Mouse (Mus musculus): ENCODE data around the gene Spred1. TPM values are rescaled to one million over a fixed set of nuclear protein-coding genes. Genes with fewer than 3 reads are reported as not detected.

Spred1 gene
- 8.9 and 12.1 TPM in 2 replicates for polyA plus RNA-seq (2016; fragmentation: Nextera tagmentation; extraction: Ambion mirVana)

- Histone ChIP-seq H3K4me1 (replicated peaks) (peaks cover 37% of the 10 kb centered on the region), H3K27me3 (ENCODE audit: insufficient read depth, poor library complexity, severe bottlenecking) (peaks cover 3% of the 10 kb centered on the region; the same call in 1 of the 2 replicates), H3K36me3 (no peaks in the 10 kb centered on the region), H3K9me3 (no peaks in the 10 kb centered on the region), H3K4me3 (peak within 1 kb of the TSS; percentile 98), H3K27ac (peak within 1 kb of the TSS; percentile 99)
- 3% methylated on average over 86 of the region's 99 CpGs for WGBS
- peak; percentile 64 for DNase-seq (ENCODE audit: low spot score)
Observed at GRCm38 (mm10) chr2:117121212-117121983, at the start of gene Spred1. Gene Spred1 (plus strand): TSS chr2:117121374.

DNA sequence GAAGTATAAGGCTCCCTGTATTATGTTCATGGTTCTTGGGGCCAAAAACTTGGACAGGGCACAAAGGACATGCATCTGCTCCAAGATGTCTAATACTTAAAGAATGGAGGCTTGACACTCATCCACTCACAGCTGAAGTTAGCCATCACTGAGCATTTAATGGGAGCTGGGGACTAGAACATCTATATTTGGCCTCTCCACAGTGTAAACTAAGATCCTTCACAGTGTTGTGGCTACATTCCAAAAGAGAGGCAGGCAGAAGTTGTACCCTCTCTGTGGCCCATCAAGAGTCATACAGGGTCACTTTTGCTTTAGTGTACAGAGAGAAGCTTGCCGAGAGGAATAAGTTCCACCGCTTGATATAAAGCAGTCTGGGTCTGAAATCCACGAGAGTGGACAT is 49.6 kb upstream of the Spred1 start:
- Histone ChIP-seq H3K36me3 (no peaks in the 10 kb centered on the region), H3K9me3 (no peaks in the 10 kb centered on the region), H3K4me1 (replicated peaks) (no peaks in the 10 kb centered on the region), H3K4me3 (no peak overlapping the region), H3K27ac (no peak overlapping the region), H3K27me3 (ENCODE audit: insufficient read depth, poor library complexity, severe bottlenecking) (no peaks in the 10 kb centered on the region)
- DNase-seq (ENCODE audit: low spot score), result no peak
- 86% methylated on average over 3 of the region's 3 CpGs for WGBS

DNA sequence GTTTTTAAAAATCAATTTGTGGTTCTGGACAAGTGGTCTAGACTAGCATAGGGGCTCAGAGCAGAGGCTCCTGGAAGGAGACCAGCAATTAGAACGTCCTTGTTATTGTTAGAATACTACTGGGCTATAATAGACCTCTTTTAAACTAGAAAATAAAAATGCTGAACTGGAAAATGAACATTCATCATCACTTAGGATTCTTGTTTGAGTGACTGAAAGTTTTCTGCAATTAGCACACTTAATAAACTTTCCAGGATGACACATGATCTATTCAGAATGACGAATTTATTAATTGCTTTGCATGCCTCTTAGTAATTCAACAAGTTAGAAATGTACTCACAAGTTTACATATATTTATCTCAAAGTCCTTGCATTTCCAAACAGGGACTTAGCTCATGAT is 42.5 kb upstream of the Spred1 start:
- no peak overlapping the region for H3K4me3 ChIP-seq
- no peaks in the 10 kb centered on the region for H3K27me3 ChIP-seq (ENCODE audit: insufficient read depth, poor library complexity, severe bottlenecking)
- no peak overlapping the region for H3K27ac ChIP-seq
- no peaks in the 10 kb centered on the region for H3K4me1 ChIP-seq (replicated peaks)
- no peak for DNase-seq (ENCODE audit: low spot score)
- 76% methylated on average over 2 of the region's 2 CpGs for WGBS
- no peaks in the 10 kb centered on the region for H3K36me3 ChIP-seq
- no peaks in the 10 kb centered on the region for H3K9me3 ChIP-seq

- no peaks in the 10 kb centered on the region for H3K36me3 ChIP-seq
- WGBS, result 87% methylated on average over 5 of the region's 5 CpGs
- no peak overlapping the region for H3K27ac ChIP-seq
- no peaks in the 10 kb centered on the region for H3K9me3 ChIP-seq
- H3K4me1 ChIP-seq (replicated peaks), result no peaks in the 10 kb centered on the region
- H3K27me3 ChIP-seq (ENCODE audit: insufficient read depth, poor library complexity, severe bottlenecking), result no peaks in the 10 kb centered on the region
- DNase-seq (ENCODE audit: low spot score), result no peak
- H3K4me3 ChIP-seq, result no peak overlapping the region
Observed at GRCm38 (mm10) chr2:117079621-117080020, 41.6 kb upstream of the Spred1 start.

DNA sequence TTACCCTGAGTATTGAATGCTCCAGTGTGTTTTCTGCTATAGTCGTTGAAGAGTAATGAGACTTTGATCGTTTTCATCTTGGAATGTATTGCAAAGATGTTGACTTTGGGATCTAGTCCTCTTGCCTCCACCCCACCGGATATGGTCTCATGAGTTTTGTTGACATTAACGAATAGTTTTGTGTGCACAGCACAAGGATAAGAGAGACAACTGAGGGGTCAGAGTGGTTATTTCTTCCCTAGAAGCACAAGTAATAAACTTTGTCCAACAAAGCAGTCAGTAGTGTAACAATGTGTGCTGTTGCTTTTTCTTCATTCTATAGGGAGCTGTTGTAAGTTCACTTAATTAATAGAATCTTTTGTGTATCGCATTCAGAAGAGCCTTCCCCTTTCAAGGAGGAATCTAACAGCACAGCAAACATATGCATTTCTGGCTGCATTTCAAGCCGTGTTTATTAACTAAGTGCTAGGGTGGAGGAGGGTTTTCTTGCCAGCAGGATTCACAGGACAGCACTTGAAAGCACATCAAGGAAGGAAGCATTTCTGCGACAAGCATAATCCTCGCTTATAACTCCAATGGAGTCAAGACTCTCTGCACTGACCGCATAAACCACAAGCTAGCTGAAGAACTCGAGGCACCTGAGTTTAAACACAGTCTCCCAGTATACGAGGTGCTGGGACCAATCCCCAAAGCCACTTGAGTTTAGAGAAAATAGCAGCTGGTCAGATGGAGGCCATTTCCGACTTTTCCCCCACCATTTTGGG is 35.0 kb upstream of the Spred1 start:
- Histone ChIP-seq H3K4me3 (no peak overlapping the region), H3K4me1 (replicated peaks) (no peaks in the 10 kb centered on the region), H3K9me3 (no peaks in the 10 kb centered on the region), H3K27me3 (ENCODE audit: insufficient read depth, poor library complexity, severe bottlenecking) (no peaks in the 10 kb centered on the region), H3K27ac (no peak overlapping the region), H3K36me3 (no peaks in the 10 kb centered on the region)
- DNase-seq (ENCODE audit: low spot score), result no peak
- WGBS, result 88% methylated on average over 12 of the region's 12 CpGs

GRCm38 (mm10) chr2:117086766-117087457 is 34.3 kb upstream of the Spred1 start:
- WGBS, result 90% methylated on average over 1 of the region's 1 CpGs
- Histone ChIP-seq H3K9me3 (no peaks in the 10 kb centered on the region), H3K27me3 (ENCODE audit: insufficient read depth, poor library complexity, severe bottlenecking) (no peaks in the 10 kb centered on the region), H3K36me3 (no peaks in the 10 kb centered on the region), H3K4me1 (replicated peaks) (no peaks in the 10 kb centered on the region), H3K27ac (no peak overlapping the region), H3K4me3 (no peak overlapping the region)
- DNase-seq (ENCODE audit: low spot score), result no peak

DNA sequence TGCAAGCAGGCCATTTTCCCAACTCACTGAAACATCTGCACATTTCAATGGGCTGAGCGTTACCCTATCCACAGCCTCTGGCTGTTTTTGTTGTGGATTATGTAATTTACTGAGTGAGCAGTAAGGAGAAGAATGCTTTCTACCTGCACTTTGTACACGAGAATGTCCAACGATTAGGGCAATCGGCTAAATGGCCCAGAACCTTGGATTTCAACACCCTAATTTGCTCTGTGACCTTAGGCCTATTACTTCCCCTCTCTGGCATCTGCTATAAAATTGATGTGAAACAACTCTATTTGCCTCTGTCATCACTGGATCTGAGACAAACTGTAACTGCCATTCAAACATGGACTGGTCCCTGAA is 33.7 kb upstream of the Spred1 start:
- Histone ChIP-seq H3K27me3 (ENCODE audit: insufficient read depth, poor library complexity, severe bottlenecking) (no peaks in the 10 kb centered on the region), H3K27ac (no peak overlapping the region), H3K4me1 (replicated peaks) (no peaks in the 10 kb centered on the region), H3K4me3 (no peak overlapping the region), H3K9me3 (no peaks in the 10 kb centered on the region), H3K36me3 (no peaks in the 10 kb centered on the region)
- DNase-seq (ENCODE audit: low spot score), result no peak
- WGBS, result 80% methylated on average over 4 of the region's 4 CpGs

- no peaks in the 10 kb centered on the region for H3K9me3 ChIP-seq
- H3K36me3 ChIP-seq, result no peaks in the 10 kb centered on the region
- WGBS, result 85% methylated on average over 1 of the region's 1 CpGs
- no peak for DNase-seq (ENCODE audit: low spot score)
- H3K27ac ChIP-seq, result no peak overlapping the region
- no peak overlapping the region for H3K4me3 ChIP-seq
- H3K27me3 ChIP-seq (ENCODE audit: insufficient read depth, poor library complexity, severe bottlenecking), result no peaks in the 10 kb centered on the region
- H3K4me1 ChIP-seq (replicated peaks), result peaks cover 7% of the 10 kb centered on the region; the same call in 1 of the 2 replicates
Observed at GRCm38 (mm10) chr2:117089482-117089881, 31.7 kb upstream of the Spred1 start.

- H3K27ac ChIP-seq, result no peak overlapping the region
- H3K9me3 ChIP-seq, result no peaks in the 10 kb centered on the region
- H3K4me3 ChIP-seq, result no peak overlapping the region
- peaks cover 7% of the 10 kb centered on the region; the same call in 1 of the 2 replicates for H3K4me1 ChIP-seq (replicated peaks)
- WGBS, result 87% methylated on average over 3 of the region's 3 CpGs
- no peaks in the 10 kb centered on the region for H3K27me3 ChIP-seq (ENCODE audit: insufficient read depth, poor library complexity, severe bottlenecking)
- DNase-seq (ENCODE audit: low spot score), result no peak
- H3K36me3 ChIP-seq, result no peaks in the 10 kb centered on the region
Observed at GRCm38 (mm10) chr2:117090061-117090460, 31.1 kb upstream of the Spred1 start.

GRCm38 (mm10) chr2:117092946-117093401 is 28.2 kb upstream of the Spred1 start:
- no peak overlapping the region for H3K27ac ChIP-seq
- DNase-seq (ENCODE audit: low spot score), result no peak

DNA sequence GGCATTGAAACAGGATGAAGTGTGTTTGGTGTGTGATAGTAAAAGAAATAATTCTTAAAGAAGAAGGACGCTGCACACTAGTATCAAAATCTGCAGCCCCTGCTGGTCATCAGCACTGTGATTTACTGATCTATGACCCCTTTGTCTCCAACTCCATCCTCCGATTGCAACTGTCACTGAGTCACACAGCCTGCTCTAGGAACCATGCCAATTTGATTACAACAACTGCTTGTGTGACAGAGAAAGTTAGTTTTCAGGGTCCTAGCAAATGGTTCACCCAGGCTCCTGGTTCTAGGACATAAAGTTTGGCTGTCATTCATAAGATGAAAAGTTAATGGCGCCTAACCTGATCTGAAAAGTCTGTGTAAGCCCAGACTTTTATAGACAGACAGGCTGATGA is 25.7 kb upstream of the Spred1 start:
- Histone ChIP-seq H3K36me3 (no peaks in the 10 kb centered on the region), H3K4me1 (replicated peaks) (peaks cover 15% of the 10 kb centered on the region), H3K9me3 (no peaks in the 10 kb centered on the region), H3K4me3 (no peak overlapping the region), H3K27me3 (ENCODE audit: insufficient read depth, poor library complexity, severe bottlenecking) (no peaks in the 10 kb centered on the region), H3K27ac (no peak overlapping the region)
- DNase-seq (ENCODE audit: low spot score), result no peak
- WGBS, result 53% methylated on average over 3 of the region's 3 CpGs

More at GRCm38 (mm10) chr2:117092946-117093401, 28.2 kb upstream of the Spred1 start:
- H3K4me3 ChIP-seq, result no peak overlapping the region
- no peaks in the 10 kb centered on the region for H3K36me3 ChIP-seq
- no peaks in the 10 kb centered on the region for H3K27me3 ChIP-seq (ENCODE audit: insufficient read depth, poor library complexity, severe bottlenecking)
- peaks cover 11% of the 10 kb centered on the region; the same call in 1 of the 2 replicates for H3K4me1 ChIP-seq (replicated peaks)
- H3K9me3 ChIP-seq, result no peaks in the 10 kb centered on the region
- 67% methylated on average over 2 of the region's 2 CpGs for WGBS

GRCm38 (mm10) chr2:117097305-117097704 is 23.9 kb upstream of the Spred1 start:
- Histone ChIP-seq H3K4me3 (no peak overlapping the region), H3K9me3 (no peaks in the 10 kb centered on the region), H3K27ac (no peak overlapping the region), H3K36me3 (no peaks in the 10 kb centered on the region), H3K27me3 (ENCODE audit: insufficient read depth, poor library complexity, severe bottlenecking) (no peaks in the 10 kb centered on the region), H3K4me1 (replicated peaks) (peaks cover 15% of the 10 kb centered on the region)
- DNase-seq (ENCODE audit: low spot score), result no peak
- whole genome bisulfite sequencing, result 81% methylated on average over 5 of the region's 5 CpGs

All from hindbrain, embryonic 10.5 days (tissue).